Mouse (Mus musculus) hindbrain, embryonic 12.5 days (tissue): ENCODE measurements at regions not wholly inside any gene's neighbourhood (a gene's known extent, or its start where the extent isn't known, plus 50 kb on each side); places are given as distances from the start of the nearest gene placed in this dataset.

Source experiments
- ATAC-seq: fragments of 200-750 bp; cut with Nextera tagmentation; 2 replicates; pipeline ENCODE4 v1.8.0; 2017; ENCODE audit warnings: moderate TSS enrichment; ENCODE audit not compliant: low FRiP score
- H3K27ac ChIP-seq: fragments of 300-500 bp; sonication (generic); 2 replicates; pipeline ENCODE4 v1.5.1; 2016; ENCODE audit warnings: mild to moderate bottlenecking
- H3K27me3 ChIP-seq: fragments of 300-500 bp; sonication (generic); 2 replicates; pipeline ENCODE4 v1.6.1; 2016; ENCODE audit warnings: mild to moderate bottlenecking
- H3K36me3 ChIP-seq: fragments of 300-500 bp; sonication (generic); 2 replicates; pipeline ENCODE4 v1.6.1; 2016; ENCODE audit warnings: mild to moderate bottlenecking
- H3K4me1 ChIP-seq: fragments of 300-500 bp; sonication (generic); 2 replicates; pipeline ENCODE4 v1.6.1; 2016
- H3K4me2 ChIP-seq: fragments of 300-500 bp; sonication (generic); replicated peaks from 2 replicates; pipeline ENCODE4 v1.6.1; 2016; ENCODE audit warnings: mild to moderate bottlenecking
- H3K4me3 ChIP-seq: fragments of 300-500 bp; sonication (generic); 2 replicates; pipeline ENCODE4 v1.5.1; 2016; ENCODE audit warnings: mild to moderate bottlenecking
- H3K9ac ChIP-seq: fragments of 300-500 bp; sonication (generic); 2 replicates; pipeline ENCODE4 v1.6.1; 2016; ENCODE audit warnings: mild to moderate bottlenecking, moderate library complexity
- H3K9me3 ChIP-seq: fragments of 300-500 bp; sonication (generic); replicated peaks from 2 replicates; pipeline ENCODE4 v1.6.1; 2016; ENCODE audit warnings: mild to moderate bottlenecking
- WGBS: fragments of 180-500 bp; shearing (Covaris S2); methylation state at CpG from one replicate; pipeline ENCODE4 v1.1.7; 2016; 5-methylcytosine and 5-hydroxymethylcytosine counted together

- Histone ChIP-seq H3K4me3 (no peak overlapping the region), H3K36me3 (no peaks in the 10 kb centered on the region), H3K9ac (no peak overlapping the region), H3K4me1 (no peaks in the 10 kb centered on the region), H3K9me3 (no peaks in the 10 kb centered on the region), H3K4me2 (no peak overlapping the region), H3K27me3 (no peaks in the 10 kb centered on the region), H3K27ac (no peak overlapping the region)
- no peak for ATAC-seq
- 86% methylated on average over 5 of the region's 5 CpGs for WGBS
These were observed 239.3 kb downstream of the Efnb2 start for GRCm38 (mm10) chr8:8421713-8422112.

GRCm38 (mm10) chr8:8419360-8420330 lies 241.4 kb downstream of the Efnb2 start:
- no peak overlapping the region for H3K4me2 ChIP-seq
- no peak for ATAC-seq
- WGBS: 81% methylated on average over 15 of the region's 15 CpGs
- H3K27me3 ChIP-seq: no peaks in the 10 kb centered on the region
- H3K4me1 ChIP-seq: no peaks in the 10 kb centered on the region
- no peaks in the 10 kb centered on the region for H3K9me3 ChIP-seq
- H3K36me3 ChIP-seq: no peaks in the 10 kb centered on the region
- no peak overlapping the region for H3K4me3 ChIP-seq
- no peak overlapping the region for H3K27ac ChIP-seq
- H3K9ac ChIP-seq: no peak overlapping the region

GRCm38 (mm10) chr8:8418929-8419328 lies 242.1 kb downstream of the Efnb2 start:
- Histone ChIP-seq H3K27me3 (no peaks in the 10 kb centered on the region), H3K9me3 (no peaks in the 10 kb centered on the region), H3K4me3 (no peak overlapping the region), H3K27ac (no peak overlapping the region), H3K4me2 (no peak overlapping the region), H3K4me1 (no peaks in the 10 kb centered on the region), H3K9ac (no peak overlapping the region), H3K36me3 (no peaks in the 10 kb centered on the region)
- 95% methylated on average over 6 of the region's 6 CpGs for WGBS
- no peak for ATAC-seq

DNA sequence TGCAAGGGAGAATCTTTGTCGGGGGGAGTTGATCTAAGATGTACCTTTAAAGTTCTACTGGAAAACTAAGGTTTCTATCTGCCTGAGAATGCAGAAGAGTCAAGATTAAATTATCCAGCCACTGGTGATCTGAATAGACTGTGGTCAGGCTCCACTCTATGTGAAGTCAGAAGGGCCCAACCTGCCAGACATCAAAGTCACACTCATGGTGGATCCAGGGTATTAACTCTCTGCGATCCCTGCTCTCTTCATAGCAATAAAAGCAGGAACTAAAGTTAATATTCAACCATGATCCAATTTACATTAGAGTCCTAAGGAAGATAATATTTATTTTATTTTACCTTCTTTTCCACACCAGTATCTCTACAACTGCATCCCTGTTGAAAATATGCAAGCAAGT lies 242.5 kb downstream of the Efnb2 start:
- 99% methylated on average over 2 of the region's 2 CpGs for WGBS
- no peak overlapping the region for H3K27ac ChIP-seq
- no peak overlapping the region for H3K4me3 ChIP-seq
- no peaks in the 10 kb centered on the region for H3K4me1 ChIP-seq
- no peak for ATAC-seq
- no peaks in the 10 kb centered on the region for H3K27me3 ChIP-seq
- H3K9ac ChIP-seq: no peak overlapping the region
- H3K9me3 ChIP-seq: no peaks in the 10 kb centered on the region
- H3K4me2 ChIP-seq: no peak overlapping the region
- H3K36me3 ChIP-seq: no peaks in the 10 kb centered on the region

- Histone ChIP-seq H3K36me3 (no peaks in the 10 kb centered on the region), H3K27ac (no peak overlapping the region), H3K27me3 (no peaks in the 10 kb centered on the region), H3K4me3 (no peak overlapping the region), H3K9ac (no peak overlapping the region), H3K9me3 (no peaks in the 10 kb centered on the region), H3K4me2 (no peak overlapping the region), H3K4me1 (no peaks in the 10 kb centered on the region)
- WGBS: 72% methylated on average over 10 of the region's 10 CpGs
- ATAC-seq: no peak
These were observed 244.8 kb downstream of the Efnb2 start for GRCm38 (mm10) chr8:8416092-8416701.

- 82% methylated on average over 3 of the region's 3 CpGs for WGBS
- Histone ChIP-seq H3K36me3 (no peaks in the 10 kb centered on the region), H3K4me2 (no peak overlapping the region), H3K27me3 (no peaks in the 10 kb centered on the region), H3K4me3 (no peak overlapping the region), H3K9ac (no peak overlapping the region), H3K27ac (no peak overlapping the region), H3K9me3 (no peaks in the 10 kb centered on the region), H3K4me1 (no peaks in the 10 kb centered on the region)
- no peak for ATAC-seq
These were observed 253.7 kb downstream of the Efnb2 start for GRCm38 (mm10) chr8:8407357-8407756.

GRCm38 (mm10) chr8:8403410-8403809 lies 257.6 kb downstream of the Efnb2 start:
- Histone ChIP-seq H3K36me3 (no peaks in the 10 kb centered on the region), H3K9ac (no peak overlapping the region), H3K4me2 (no peak overlapping the region), H3K9me3 (no peaks in the 10 kb centered on the region), H3K27ac (no peak overlapping the region), H3K27me3 (no peaks in the 10 kb centered on the region), H3K4me3 (no peak overlapping the region), H3K4me1 (no peaks in the 10 kb centered on the region)
- 80% methylated on average over 3 of the region's 3 CpGs for WGBS
- no peak for ATAC-seq

DNA sequence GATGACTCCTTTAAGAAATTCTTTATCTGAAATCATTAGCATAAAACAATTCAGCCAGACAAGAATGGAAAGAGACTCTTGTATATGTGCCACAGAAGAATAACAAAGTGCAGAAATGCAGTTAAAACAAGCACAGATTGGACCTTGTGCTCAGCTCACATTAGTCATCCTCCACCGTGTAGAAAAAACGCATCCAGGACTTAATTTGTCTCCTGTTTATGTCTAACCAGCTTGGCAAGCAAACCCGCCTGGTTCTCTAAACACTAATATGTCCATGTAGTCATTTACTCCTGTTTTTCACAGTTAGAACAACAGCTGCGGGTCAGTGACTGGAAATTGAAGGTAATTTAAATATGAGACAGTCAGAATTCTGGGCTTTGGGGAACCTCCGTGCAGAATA lies 268.7 kb downstream of the Efnb2 start:
- Histone ChIP-seq H3K27ac (no peak overlapping the region), H3K9ac (no peak overlapping the region), H3K36me3 (no peaks in the 10 kb centered on the region), H3K4me2 (no peak overlapping the region), H3K4me3 (no peak overlapping the region), H3K4me1 (no peaks in the 10 kb centered on the region), H3K9me3 (no peaks in the 10 kb centered on the region), H3K27me3 (no peaks in the 10 kb centered on the region)
- 76% methylated on average over 5 of the region's 5 CpGs for WGBS
- ATAC-seq: no peak

DNA sequence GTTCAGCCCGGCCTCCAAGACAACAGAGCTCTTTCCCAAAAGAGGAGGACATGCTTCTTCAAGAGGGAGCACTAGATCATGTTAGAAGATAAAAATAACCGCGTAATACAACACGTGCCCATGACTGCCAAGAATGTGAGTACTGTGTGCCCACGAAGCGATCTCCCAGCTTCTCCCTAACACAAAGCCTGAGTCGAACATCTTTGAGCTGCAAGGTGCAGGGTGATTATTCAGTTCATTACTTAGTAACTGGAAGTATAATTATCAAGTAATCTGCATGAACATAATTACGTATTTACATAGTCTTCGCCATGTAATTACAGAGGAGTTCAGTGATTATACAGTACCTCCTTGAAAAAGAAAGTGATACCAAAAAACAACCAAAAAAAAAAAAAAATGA lies 269.7 kb downstream of the Efnb2 start:
- H3K4me1 ChIP-seq: no peaks in the 10 kb centered on the region
- H3K27ac ChIP-seq: no peak overlapping the region
- 93% methylated on average over 9 of the region's 9 CpGs for WGBS
- no peak for ATAC-seq
- H3K4me2 ChIP-seq: no peak overlapping the region
- H3K36me3 ChIP-seq: no peaks in the 10 kb centered on the region
- H3K9me3 ChIP-seq: no peaks in the 10 kb centered on the region
- H3K4me3 ChIP-seq: no peak overlapping the region
- H3K27me3 ChIP-seq: no peaks in the 10 kb centered on the region
- H3K9ac ChIP-seq: no peak overlapping the region

- no peak overlapping the region for H3K9ac ChIP-seq
- H3K27ac ChIP-seq: no peak overlapping the region
- no peaks in the 10 kb centered on the region for H3K36me3 ChIP-seq
- no peaks in the 10 kb centered on the region for H3K9me3 ChIP-seq
- H3K4me3 ChIP-seq: no peak overlapping the region
- ATAC-seq: no peak; the same call in 1 of the 2 replicates
- no peaks in the 10 kb centered on the region for H3K27me3 ChIP-seq
- 66% methylated on average over 4 of the region's 4 CpGs for WGBS
- H3K4me1 ChIP-seq: no peaks in the 10 kb centered on the region
- no peak overlapping the region for H3K4me2 ChIP-seq
These were observed 282.8 kb downstream of the Efnb2 start for GRCm38 (mm10) chr8:8378248-8378647.

- H3K4me2 ChIP-seq: no peak overlapping the region
- WGBS: 63% methylated on average over 3 of the region's 3 CpGs
- no peaks in the 10 kb centered on the region for H3K36me3 ChIP-seq
- no peak for ATAC-seq
- no peak overlapping the region for H3K27ac ChIP-seq
- H3K9ac ChIP-seq: no peak overlapping the region
- no peaks in the 10 kb centered on the region for H3K27me3 ChIP-seq
- H3K9me3 ChIP-seq: no peaks in the 10 kb centered on the region
- no peaks in the 10 kb centered on the region for H3K4me1 ChIP-seq
- H3K4me3 ChIP-seq: no peak overlapping the region
These were observed 284.3 kb downstream of the Efnb2 start for GRCm38 (mm10) chr8:8376791-8377190.

GRCm38 (mm10) chr8:8376379-8376778 lies 284.7 kb downstream of the Efnb2 start:
- Histone ChIP-seq H3K4me3 (no peak overlapping the region), H3K4me1 (no peaks in the 10 kb centered on the region), H3K27ac (no peak overlapping the region), H3K9ac (no peak overlapping the region), H3K4me2 (no peak overlapping the region), H3K27me3 (no peaks in the 10 kb centered on the region), H3K9me3 (no peaks in the 10 kb centered on the region), H3K36me3 (no peaks in the 10 kb centered on the region)
- WGBS: 58% methylated on average over 2 of the region's 2 CpGs
- no peak for ATAC-seq
